Mouse (Mus musculus) frontal cortex, postnatal 25 days (tissue): ENCODE results near the gene Slc2a1.

ENCODE experiments used
- DNase-seq, 2 experiments: peaks; one replicate each; pipeline ENCODE4 v3.0.0; 2022; ENCODE audit warnings: low spot score in 2 of 2

The Slc2a1 gene

GRCm38 (mm10) chr4:119178331-119178730, 69.8 kb downstream of the Slc2a1 start:
- DNase-seq: no peak

- no peak for DNase-seq
Measured at GRCm38 (mm10) chr4:119180133-119180707, 71.7 kb downstream of the Slc2a1 start.

GRCm38 (mm10) chr4:119181456-119181855, 72.9 kb downstream of the Slc2a1 start:
- DNase-seq: no peak

- DNase-seq: no peak
Measured at GRCm38 (mm10) chr4:119183525-119183924, 75.0 kb downstream of the Slc2a1 start.

- DNase-seq: no peak
Measured at GRCm38 (mm10) chr4:119185771-119186170, 77.3 kb downstream of the Slc2a1 start.
